Mouse (Mus musculus) fat pad, adult 2 months (tissue): ENCODE measurements around the gene E4f1.
"Not testable (repeated sequence)": the region's sequence is repeated elsewhere in the genome, so short reads cannot be mapped to it uniquely, and the experiment has no call there.

Source experiments
- DNase-seq: peaks from one replicate; pipeline ENCODE4 v3.0.0-alpha.2; 2011; ENCODE audit warnings: low read depth, low spot score; ENCODE audit errors: extremely low read depth

Gene E4f1

DNA sequence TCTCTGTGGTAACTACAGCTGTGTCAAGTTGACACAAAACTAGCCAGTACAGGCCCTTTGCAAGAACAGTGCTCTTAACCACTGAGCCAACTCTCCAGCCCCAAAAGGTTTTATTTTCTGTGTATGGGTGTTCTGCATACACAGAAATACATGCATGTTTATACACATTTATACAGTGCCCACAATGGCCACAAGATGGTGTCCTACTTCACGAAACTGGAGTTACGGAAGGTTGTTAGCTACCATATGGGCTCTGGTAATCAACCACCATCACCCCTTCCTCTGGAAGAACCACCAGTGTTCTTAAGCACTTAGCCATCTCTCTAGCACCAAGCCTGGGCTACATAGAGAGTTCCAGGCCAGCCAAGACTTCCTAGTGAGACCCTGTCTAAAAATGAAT lies 8.5 kb downstream of the E4f1 start:
- no peak for DNase-seq

DNA sequence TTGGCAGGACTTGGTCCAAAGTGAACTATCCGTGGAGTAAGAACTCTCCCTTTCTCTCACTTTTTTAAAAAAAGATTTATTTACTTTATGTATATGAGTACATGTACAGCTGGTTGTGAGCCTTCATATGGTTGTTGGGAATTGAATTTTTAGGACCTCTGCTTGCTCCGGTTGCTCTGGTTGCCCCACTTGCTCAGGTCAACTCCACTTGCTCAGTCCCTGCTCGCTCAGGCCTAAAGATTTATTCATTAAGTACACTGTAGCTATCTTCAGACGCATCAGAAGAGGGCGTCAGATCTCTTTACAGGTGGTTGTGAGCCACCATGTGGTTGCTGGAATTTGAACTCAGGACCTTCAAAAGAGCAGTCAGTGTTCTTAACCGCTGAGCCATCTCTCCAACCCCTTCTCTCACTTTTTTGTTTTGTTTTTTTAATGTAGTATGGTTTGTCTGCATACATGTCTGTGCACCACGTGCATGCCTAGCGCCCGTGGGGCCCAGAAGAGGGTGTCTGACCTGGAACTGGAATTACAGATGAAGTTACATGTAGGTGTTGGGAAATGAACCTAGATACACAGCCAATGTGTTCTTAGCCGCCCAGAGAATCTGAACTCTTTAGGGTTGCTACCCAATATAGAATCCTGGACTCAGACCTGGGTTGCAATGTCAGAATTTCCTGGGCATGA lies 14.4 kb downstream of the E4f1 start:
- not testable (repeated sequence) for DNase-seq

DNA sequence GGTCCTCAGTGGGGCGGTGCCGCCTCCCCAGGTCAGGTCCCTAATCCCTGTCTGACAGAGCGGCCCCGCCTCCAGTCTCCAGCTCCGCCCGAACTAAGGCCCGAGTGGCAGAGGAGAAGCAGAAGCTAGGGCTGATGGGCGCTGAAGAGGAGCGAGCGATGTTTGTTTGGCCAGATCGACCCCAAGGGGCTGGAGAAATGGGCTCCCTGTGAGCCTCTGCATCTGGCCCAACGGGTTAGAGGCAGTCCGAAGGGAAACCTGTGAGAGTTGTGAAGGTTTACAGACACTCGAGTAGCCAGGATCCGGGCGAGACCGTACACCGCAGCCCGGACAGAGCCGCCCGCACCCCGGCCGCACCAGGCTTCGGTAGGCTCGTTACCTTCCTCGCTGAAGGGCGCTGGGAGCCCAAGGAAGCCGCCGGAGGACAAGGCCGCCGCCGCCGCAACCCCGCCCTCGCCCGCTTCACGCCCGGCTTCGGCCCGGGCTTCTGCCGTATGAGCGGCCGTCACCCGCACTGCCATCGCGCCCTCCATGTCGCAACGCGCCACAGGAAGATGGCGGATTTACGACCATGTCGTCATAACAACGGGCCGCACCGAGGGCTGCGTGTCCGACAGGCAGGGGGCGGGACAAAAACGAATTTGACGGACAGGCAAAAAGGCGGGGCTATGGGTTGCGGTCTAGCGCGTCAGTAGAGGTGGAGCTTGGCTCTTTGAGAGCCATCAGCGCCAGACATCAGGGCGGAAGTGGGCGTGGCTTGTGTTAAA lies 15.2 kb downstream of the E4f1 start:
- peak; percentile 90 for DNase-seq

DNA sequence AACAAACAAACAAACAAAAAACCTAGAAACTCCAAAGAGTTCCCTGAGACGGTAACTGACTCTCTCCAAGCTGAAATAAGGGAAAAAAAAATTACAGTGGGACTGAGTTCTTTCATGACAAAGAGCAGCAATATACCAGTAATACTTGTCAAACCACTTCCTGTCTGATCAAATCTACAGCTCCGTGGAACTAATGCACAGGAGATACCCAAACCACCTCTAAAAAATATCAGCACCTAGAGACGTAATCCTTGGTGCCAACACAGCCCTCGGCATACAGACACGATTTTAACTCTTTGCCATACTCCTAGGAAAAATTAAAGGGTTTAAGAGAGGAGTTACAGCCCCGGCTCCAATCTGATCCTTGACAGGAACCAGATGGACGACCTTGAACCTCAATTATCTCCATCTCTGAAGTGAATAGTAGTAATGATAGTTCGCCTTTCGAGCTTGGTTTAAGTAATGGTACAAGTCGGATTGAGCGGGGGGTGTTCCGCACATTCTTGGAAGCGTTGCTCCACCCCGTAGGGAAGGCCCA lies 15.8 kb downstream of the E4f1 start:
- no peak for DNase-seq

DNA sequence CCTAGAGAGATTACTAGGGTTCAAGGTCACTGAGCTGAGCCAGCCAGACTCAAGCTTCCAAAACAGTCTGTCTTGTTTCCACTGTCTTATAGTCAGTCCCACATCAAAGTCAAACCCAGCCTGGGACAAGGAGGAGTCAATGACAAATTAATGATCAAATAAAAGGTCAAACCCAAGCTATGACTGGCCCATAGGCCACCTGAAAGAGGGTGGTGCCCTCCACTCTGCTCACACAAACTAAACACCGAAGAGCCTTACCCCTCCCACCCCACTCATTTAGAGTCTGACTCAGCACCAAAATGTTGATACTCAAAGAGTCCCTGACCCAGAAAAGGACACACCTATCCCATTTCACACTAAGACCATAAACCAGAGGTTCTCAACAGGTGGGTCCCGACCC lies 16.7 kb downstream of the E4f1 start:
- no peak for DNase-seq

DNA sequence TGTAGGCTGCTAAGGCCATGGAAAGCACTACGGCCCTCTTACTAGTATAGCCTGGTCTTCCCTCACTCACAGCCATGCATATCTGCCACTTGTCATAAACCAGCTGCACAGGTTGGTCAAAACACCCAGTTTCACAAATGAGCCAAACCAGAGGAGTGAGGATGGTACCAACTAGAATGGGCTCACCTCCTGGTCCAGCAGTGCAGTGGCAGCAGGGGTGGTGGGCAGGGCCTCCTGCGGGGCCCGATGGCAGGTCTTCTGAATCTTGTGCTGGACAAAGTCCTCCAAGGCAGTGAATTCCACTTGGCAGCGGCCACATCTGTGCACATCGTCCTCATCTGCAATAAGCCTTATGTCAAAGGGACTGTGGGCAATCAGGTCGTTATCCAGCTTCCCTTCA lies 18.9 kb downstream of the E4f1 start:
- DNase-seq = no peak

DNA sequence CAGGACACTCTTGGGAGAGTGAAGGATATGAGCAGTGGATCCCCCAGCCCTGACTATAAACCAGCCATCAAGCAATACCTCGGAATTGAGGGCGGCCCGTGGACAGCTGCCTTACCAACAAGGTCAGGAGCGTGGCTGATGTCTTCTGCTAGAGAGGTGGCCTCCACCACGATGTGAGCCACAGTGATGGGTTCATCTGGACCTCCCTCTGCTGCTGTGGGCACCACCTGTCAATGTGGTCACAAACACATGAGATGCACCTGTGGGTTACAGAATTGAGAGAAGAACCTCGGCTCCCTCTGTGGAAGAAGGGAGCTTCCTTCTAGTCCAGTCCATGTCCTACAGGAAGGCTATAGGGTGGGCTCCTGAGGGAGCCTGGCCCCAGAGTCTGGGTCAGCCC lies 20.6 kb downstream of the E4f1 start:
- DNase-seq = no peak

DNA sequence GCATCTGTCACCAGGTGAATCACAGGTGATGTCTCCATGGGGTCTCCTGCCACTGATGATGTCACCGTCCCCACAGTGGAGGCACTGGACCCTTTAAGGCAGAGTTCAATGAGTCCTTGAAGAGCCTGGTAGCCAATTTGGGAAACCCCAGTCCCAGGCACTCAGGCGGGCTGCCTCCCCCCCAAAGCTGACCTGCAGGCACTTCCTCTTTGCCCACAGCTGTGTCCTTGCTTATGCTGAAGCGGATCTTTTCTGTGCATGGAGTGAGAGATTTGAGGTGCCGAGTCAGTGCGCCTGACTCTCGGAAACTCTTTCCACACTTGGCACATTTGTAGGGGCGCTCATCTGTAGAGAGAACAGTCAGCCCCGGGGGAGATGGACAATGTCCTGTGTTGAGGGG lies 23.5 kb downstream of the E4f1 start:
- DNase-seq = no peak

DNA sequence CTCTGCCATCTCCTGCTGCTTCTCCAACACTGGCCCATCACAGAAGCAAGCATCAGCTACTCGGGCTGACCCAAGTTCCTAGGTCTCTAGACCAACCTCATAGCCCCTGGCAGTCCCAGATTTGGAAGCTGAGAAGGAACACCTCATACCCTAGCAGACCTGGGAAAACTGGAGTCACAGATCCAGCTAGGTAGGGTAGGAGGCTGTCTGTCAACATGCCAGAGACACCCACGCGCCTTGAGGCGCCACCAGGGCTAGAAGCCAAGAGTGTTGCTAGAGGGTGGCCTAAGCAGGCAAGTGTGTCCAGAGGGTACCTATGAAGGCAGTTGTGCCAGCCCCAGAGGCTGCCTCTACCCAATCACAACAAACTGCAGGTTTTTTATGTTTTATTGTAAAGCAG lies 26.7 kb downstream of the E4f1 start:
- DNase-seq = peak; percentile 84

DNA sequence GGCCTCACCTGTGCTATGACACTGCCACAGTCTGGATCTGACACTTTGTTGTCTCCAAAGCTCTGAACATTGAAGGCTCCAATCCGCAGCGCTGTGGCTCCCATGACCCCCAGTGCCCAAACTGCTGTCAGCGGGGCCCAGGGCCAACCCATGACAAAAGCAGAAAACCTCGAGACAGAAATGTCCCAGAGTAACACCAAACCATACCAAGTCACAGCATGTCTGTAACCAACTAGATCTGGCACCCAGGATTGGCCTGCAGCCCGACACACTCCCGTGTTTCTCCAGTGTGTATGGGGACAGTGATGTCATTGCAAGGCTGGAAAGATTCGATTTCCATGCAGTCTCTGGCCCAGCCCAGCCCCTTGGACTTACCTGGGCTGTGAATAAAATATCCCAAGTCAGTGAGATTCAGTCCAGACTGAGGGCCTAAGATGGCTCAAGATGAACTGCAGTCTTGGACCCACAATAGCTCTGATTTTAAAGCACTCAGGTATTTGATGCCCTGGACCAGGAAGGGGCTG lies 27.4 kb downstream of the E4f1 start, which contains the start of gene Dnase1l2:
TSS of gene Dnase1l2 (minus strand) at position 474 of the 524 bp plus-strand sequence.
- DNase-seq = no peak

DNA sequence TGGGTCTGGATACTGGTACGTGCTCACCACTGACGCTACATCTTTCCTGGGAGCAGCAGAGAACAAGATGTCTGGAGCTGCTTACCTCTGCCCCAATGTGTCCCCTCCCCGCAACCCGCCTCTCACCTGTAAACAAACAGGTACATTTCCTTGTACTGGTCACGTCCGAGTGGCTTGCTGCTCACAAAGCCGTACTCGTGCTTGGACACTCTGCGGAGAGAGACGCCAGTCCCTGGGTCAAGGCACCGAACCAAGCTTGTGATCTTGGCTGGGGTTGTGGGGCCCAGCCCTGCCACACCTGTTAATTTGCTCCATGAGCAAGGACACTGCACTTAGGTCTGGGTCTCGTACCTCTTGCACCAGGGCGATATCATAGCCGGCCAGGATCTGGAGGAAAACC lies 28.0 kb downstream of the E4f1 start:
- no peak for DNase-seq

DNA sequence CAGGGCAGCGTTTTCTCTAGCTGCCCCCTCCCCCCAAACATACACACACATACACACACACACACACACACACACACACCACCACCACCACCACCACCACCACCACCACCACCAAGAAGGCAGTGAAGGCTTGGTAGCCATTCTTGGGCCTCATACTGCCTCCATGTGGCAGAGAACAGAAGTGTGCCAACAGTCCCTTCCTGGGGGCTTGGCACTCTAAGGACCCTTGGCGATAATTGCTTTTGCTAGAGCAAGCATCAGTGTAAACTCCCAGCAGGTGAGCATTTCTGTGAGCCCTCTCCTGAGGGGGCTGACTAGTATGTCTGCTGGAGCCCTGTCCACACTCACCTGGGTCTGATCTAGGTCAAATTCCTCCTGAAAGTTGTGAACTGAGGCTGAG lies 29.0 kb downstream of the E4f1 start:
- no peak for DNase-seq

DNA sequence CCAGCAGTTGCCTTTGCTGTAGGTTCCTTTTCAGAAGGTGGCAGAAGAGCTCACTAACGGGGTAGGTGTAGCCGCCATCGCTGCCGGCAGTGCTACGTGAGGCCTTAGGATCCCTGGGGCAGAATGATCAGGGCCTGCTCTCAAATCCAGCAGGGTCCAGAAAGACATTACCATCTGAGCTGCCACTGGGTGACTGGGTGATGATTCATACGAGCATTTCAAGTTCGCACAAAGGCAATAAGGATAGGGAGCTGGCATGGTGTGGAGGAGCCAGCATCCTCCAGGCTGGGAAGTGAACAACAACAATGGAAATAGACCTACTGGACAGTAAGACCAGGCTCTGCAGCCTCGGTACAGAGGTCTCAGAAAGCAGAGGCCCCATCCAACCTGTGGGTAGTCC lies 29.7 kb downstream of the E4f1 start:
- DNase-seq = no peak

DNA sequence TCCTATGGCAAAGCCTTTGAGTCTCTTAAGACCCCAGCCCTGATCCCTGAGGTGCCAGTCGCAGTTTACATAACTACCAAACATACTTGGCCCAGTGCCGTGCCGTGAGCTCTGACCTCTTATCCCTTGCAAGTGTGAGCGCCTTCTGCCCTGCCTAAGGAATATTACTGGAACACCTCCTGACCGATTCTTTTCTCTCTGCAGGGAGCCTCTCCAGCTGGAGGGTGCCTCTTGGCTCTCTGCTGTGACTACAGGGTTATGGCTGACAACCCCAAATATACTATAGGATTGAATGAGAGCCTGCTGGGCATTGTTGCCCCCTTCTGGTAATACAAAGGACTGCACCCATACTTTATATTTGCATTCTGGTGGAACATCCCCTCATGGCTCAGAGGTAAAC lies 33.1 kb downstream of the E4f1 start:
- no peak for DNase-seq

DNA sequence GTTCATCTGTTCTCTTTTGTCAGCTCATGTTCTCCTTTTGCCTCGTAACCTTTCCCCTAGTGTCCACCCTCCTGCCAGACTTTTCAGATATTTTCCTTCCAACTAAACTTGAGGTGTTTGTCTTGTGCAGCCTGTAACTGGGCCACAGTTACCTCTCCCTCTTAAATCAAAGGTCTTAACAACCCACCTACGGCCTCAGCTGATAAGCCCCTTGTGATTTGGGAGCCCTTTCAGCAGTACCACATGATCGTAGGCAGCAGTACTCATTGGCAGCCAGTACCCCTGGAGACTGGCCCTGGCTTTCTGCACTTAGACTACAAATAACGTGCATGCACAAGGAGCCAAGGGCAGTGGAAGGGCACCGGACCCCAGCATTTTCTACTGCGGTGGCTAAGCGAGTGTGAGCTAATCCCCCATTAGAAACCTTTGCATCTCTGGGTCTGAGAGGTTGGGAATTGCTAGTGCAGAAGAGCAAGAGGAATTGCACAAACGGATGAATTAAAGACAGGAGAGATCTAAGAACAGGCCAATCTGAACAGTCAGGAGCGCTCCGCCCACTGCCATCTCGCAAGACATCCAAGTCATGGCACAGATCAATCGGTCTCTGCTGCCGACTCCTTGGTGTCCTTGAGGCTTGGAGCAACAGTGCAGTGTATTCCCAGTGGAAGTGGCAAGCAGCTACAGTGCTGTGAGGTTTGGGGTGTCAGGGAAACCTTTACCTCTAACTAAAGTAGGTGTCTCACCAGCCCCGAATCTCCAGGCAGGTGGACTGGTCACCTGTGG lies 40.7 kb downstream of the E4f1 start:
- no peak for DNase-seq

DNA sequence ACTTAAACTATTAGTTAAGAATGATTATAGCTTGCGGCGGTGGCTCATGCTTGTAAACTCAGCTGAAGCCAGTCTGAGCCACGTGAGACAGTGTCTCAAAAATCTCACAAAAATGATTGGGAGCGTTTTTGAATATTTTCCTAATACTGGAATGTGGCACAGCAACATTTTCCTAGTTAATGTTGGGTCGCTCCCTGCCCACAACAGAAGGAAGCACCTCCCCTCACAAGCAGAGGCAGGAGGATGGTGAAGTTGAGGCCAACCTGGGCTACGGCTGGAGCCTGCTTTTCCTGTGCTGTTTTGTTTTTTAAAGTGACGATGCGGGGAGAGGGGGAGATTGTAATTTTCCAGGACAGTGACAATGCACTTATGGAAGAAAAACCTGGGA lies 42.9 kb downstream of the E4f1 start:
- no peak for DNase-seq

DNA sequence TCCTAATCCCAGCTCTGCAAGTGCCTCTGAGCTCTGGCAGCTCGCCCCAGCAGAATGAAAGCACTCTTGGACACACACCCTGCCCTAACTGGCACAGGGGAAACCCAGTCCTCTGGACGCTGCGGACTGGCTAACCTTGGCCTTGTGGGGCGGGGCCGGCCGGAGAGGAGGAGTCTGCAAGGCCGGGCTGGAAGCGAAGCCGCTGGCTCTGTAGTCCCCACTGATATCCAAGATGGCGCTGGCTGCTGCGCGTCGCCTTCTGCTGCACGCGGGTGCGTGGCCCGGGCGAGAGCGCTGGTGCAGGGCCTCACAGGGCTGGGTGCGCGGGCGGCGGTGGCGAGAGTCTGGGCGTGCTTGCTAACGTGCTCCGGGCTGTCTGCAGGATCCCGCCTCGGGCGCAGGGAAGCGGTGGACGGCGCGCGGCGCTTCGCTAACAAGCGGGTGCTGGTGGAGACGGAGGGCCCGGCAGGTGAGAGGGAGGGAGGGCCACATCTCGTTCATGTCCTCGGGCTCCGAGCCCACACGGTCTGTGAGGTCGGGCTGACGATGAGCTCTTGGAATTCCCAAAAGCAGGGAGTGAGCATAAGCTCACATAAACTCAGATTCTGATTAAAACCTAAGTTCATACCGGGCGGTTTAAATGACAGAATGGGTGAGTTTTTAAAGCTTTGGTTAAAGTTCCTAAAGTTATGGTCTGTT lies 43.5 kb downstream of the E4f1 start, which contains the start of gene Eci1:
TSS of gene Eci1 (plus strand) at position 171 of the 699 bp plus-strand sequence.
- DNase-seq = peak; percentile 90

DNA sequence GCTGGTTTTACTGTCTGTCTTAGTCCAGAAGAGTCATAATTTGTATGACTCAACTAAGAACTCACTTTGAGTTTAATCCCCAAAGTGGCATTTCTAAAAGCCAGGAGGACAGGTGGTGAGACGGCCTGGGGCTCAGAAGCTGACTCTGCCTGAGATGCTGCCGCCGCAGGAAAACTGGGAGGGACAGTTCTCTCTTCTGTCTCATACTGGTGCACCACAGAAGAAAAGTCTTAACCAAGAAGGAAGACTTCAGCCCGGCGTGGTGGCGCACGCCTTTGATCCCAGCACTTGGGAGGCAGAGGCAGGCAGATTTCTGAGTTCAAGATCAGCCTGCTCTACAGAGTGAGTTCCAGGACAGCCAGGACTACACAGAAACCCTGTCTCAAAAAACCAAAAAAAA lies 44.2 kb downstream of the E4f1 start:
- no peak for DNase-seq

DNA sequence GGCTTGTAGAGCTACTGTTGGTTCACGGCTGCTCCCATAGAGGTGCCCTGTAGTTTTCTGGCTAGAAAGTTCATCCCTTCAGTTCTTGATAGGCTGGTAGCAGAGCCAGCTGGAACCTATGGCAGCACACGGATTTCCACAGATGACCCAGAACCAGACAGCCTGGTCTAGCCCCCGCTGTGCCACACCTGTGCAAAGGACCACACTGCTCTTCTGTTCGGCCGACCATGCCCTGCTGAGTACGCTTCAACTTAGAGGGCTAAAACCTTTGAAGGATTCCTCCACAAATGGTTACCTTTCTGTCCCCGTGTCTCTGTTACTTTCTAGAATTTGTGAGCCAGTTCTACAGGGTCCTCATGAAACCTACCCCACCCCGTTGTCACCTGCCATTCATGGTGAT lies 44.8 kb downstream of the E4f1 start:
- DNase-seq = not testable (repeated sequence)

DNA sequence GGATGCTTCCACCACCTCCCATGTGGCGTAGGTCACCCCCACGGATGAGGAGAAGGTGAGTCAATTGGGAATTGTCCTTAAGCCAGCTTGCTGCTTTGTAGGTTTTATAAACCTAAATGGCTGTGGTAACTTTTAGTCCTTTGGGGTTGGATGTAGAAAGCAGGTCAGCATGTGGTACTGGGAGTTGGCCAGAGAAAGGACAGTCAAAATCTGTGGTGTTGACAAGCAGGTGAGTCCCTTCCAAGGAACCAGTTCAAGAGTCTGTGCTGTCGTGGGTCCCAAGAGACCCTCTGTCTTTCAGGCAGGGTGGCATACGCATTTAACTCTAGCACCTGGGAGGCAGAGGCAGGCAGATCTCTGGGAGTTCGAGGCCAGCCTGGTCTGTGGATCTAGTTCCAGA lies 45.6 kb downstream of the E4f1 start:
- no peak for DNase-seq

DNA sequence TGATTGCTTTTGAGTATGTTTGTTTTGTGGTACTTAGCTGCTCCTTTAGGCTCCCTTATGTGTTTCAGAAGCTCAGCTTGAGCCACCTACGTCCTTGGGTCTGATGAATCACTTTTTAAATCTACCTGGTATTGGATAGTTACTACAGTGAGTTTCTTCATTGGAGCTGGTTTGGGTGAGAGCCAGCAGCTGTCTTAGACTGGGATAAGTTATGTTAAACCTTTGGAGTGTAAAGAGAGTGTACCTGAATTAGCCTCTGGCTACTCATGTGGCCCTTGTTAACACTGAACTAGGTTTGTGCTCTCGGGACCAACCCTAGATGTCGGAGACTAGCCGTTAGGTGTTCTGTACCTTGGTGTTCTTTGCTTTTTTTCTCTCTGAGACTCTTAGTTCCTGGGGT lies 47.0 kb downstream of the E4f1 start:
- DNase-seq = peak; percentile 59
